Mouse (Mus musculus): ENCODE data around the gene Tmem107. TPM values are rescaled to one million over a fixed set of nuclear protein-coding genes. Genes with fewer than 3 reads are reported as not detected.

Gene Tmem107
- polyA plus RNA-seq, 2 experiments from 2014 or later: 4.4 to 7.1 TPM

Other genes with a start within 250 kb of the Tmem107 start
- 10 to 100 TPM; 31.4 to 37.2 TPM for gene Ndel1, start 198.9 kb upstream of the Tmem107 start, polyA plus RNA-seq (2017; shearing (Covaris generic))
- gene Rnf222, start 182.3 kb upstream of the Tmem107 start, polyA plus RNA-seq (2017; shearing (Covaris generic)): not detected
- 1,000 to 10,000 TPM; 2,145 to 2,203 TPM for gene Rpl26, start 169.2 kb upstream of the Tmem107 start, polyA plus RNA-seq (2017; shearing (Covaris generic))
- gene Odf4, start 143.7 kb upstream of the Tmem107 start, polyA plus RNA-seq (2017; shearing (Covaris generic)): not detected
- under 1 TPM; 0.10 to 0.28 TPM for gene Arhgef15, start 113.3 kb upstream of the Tmem107 start, polyA plus RNA-seq (2017; shearing (Covaris generic))
- gene Slc25a35, start 102.7 kb upstream of the Tmem107 start, polyA plus RNA-seq (2017; shearing (Covaris generic)): 1 to 10 TPM; 7.2 to 7.6 TPM
- gene Rangrf, start 95.6 kb upstream of the Tmem107 start, polyA plus RNA-seq (2017; shearing (Covaris generic)): 10 to 100 TPM; 42.2 to 48.3 TPM
- gene Pfas, start 62.3 kb upstream of the Tmem107 start, polyA plus RNA-seq (2017; shearing (Covaris generic)): 10 to 100 TPM; 20.4 to 26.3 TPM
- gene Ctc1, start 54.9 kb upstream of the Tmem107 start, polyA plus RNA-seq (2017; shearing (Covaris generic)): 10 to 100 TPM in 1 of 2 experiments, 1 to 10 TPM in 1; 8.7 to 14.6 TPM
- gene Aurkb, start 25.2 kb upstream of the Tmem107 start, polyA plus RNA-seq (2017; shearing (Covaris generic)): 10 to 100 TPM; 24.3 to 33.5 TPM
- 1 to 10 TPM; 2.1 to 2.4 TPM for gene Borcs6, start 11.1 kb upstream of the Tmem107 start, polyA plus RNA-seq (2017; shearing (Covaris generic))
- 10 to 100 TPM; 27.6 to 27.9 TPM for gene Vamp2, start 17.7 kb downstream of the Tmem107 start, polyA plus RNA-seq (2017; shearing (Covaris generic))
- gene Per1, start 24.4 kb downstream of the Tmem107 start, polyA plus RNA-seq (2017; shearing (Covaris generic)): 1 to 10 TPM; 4.5 to 6.7 TPM
- not detected for gene Hes7, start 49.6 kb downstream of the Tmem107 start, polyA plus RNA-seq (2017; shearing (Covaris generic))
- not detected for gene 9130213A22Rik, start 51.8 kb downstream of the Tmem107 start, polyA plus RNA-seq (2017; shearing (Covaris generic))
- gene Aloxe3, start 55.1 kb downstream of the Tmem107 start, polyA plus RNA-seq (2017; shearing (Covaris generic)): under 1 TPM in 1 of 2 experiments, not detected in 1; 0.09 TPM
- gene Alox12b, start 86.2 kb downstream of the Tmem107 start, polyA plus RNA-seq (2017; shearing (Covaris generic)): not detected
- 1 to 10 TPM; 2.2 to 5.0 TPM for gene Alox8, start 127.0 kb downstream of the Tmem107 start, polyA plus RNA-seq (2017; shearing (Covaris generic))
- under 1 TPM; 0.24 to 0.48 TPM for gene Gucy2e, start 166.2 kb downstream of the Tmem107 start, polyA plus RNA-seq (2017; shearing (Covaris generic))